Mouse (Mus musculus) midbrain, embryonic 12.5 days (tissue): ENCODE results near the gene Olfr1511. TPM values are rescaled to one million over a fixed set of nuclear protein-coding genes. Genes with fewer than 3 reads are reported as not detected.
"Not testable (repeated sequence)": the region's sequence is repeated elsewhere in the genome, so short reads cannot be mapped to it uniquely, and the experiment has no call there.

Experiments used
- ATAC-seq: fragments of 200-750 bp; cut with Nextera tagmentation; 2 replicates; pipeline ENCODE4 v1.8.0; 2017; ENCODE audit warnings: low read depth, moderate TSS enrichment, moderate library complexity; ENCODE audit not compliant: low FRiP score
- H3K27ac ChIP-seq: fragments of 300-500 bp; sonication (generic); replicated peaks from 2 replicates; pipeline ENCODE4 v1.5.1; 2016; ENCODE audit warnings: mild to moderate bottlenecking
- H3K27me3 ChIP-seq: fragments of 300-500 bp; sonication (generic); 2 replicates; pipeline ENCODE4 v1.6.1; 2016; ENCODE audit warnings: mild to moderate bottlenecking
- H3K36me3 ChIP-seq: fragments of 300-500 bp; sonication (generic); 2 replicates; pipeline ENCODE4 v1.6.1; 2016
- H3K4me1 ChIP-seq: fragments of 300-500 bp; sonication (generic); 2 replicates; pipeline ENCODE4 v1.6.1; 2016
- H3K4me2 ChIP-seq: fragments of 300-500 bp; sonication (generic); replicated peaks from 2 replicates; pipeline ENCODE4 v1.6.1; 2016; ENCODE audit warnings: mild to moderate bottlenecking, moderate library complexity
- H3K4me3 ChIP-seq: fragments of 300-500 bp; sonication (generic); 2 replicates; pipeline ENCODE4 v1.5.1; 2016; ENCODE audit warnings: mild to moderate bottlenecking
- H3K9ac ChIP-seq: fragments of 300-500 bp; sonication (generic); replicated peaks from 2 replicates; pipeline ENCODE4 v1.6.1; 2016; ENCODE audit warnings: mild to moderate bottlenecking, moderate library complexity
- H3K9me3 ChIP-seq: fragments of 300-500 bp; sonication (generic); 2 replicates; pipeline ENCODE4 v1.6.1; 2016; ENCODE audit warnings: mild to moderate bottlenecking
- WGBS: fragments of 180-500 bp; shearing (Covaris S2); methylation state at CpG from one replicate; pipeline ENCODE4 v1.1.7; 2016; 5-methylcytosine and 5-hydroxymethylcytosine counted together
- polyA plus RNA-seq: library from polyadenylated mRNA; unstranded; fragments of >200 nt; fragmentation: Nextera tagmentation; extraction: Ambion mirVana; gene quantifications from 2 replicates; pipeline ENCODE4 v1.2.1, GENCODE M21; 2016

Gene Olfr1511
- 0.15 TPM in 1 of 2 replicates, not detected in the other for polyA plus RNA-seq

DNA sequence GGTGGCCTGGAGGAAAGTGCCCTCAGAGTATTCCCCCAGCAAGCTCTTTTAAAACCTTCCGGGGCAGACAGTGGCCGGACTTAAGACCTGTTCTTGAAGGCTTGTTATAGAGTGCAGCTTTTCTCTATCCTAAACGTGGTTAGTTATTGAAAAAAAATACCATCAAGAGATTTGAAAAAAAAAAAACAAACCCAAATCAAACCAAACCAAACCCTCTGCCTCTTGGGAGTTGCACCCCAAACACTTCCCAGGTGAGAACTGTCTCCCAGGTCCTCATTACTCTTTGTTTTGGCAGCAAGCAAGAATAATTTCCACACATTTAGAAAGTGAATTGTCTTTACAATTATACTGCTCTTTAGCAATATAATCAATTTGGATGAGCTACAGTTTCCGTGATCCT is at the start of gene Olfr1511:
Gene Olfr1511, minus strand, starts transcription at position 101 of the 400 bp plus-strand sequence.
- WGBS = 82% methylated on average over 4 of the region's 4 CpGs
- ATAC-seq = no peak
- no peaks in the 10 kb centered on the region for H3K4me1 ChIP-seq

DNA sequence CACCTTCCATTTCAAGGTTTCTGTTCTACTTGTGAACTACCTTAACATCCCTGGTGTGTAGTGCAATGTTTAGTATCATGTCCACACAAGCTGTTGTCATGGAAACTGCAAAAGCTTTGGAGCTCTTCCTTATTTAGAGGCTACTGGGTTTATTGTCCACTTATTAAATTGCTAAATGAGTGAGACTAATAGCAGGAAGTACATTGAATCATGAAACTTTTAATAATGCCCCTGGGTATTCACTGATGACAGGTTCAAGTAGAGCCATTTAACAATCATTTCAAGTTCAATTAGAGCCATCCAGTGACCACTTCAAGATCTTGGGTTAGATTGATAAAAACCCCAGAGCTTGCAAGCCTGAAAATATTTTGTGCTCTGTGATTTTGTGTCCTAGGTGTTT is 45.5 kb upstream of the Olfr1511 start, which contains the start of gene Olfr1509:
Gene Olfr1509, plus strand, starts transcription at position 301 of the 400 bp plus-strand sequence.
- Histone ChIP-seq H3K4me2 (no peak within 1 kb of the TSS), H3K27me3 (no peaks in the 10 kb centered on the region), H3K27ac (no peak within 1 kb of the TSS), H3K9me3 (no peaks in the 10 kb centered on the region), H3K4me1 (no peaks in the 10 kb centered on the region), H3K9ac (no peak within 1 kb of the TSS), H3K4me3 (no peak within 1 kb of the TSS), H3K36me3 (no peaks in the 10 kb centered on the region)
- no peak for ATAC-seq

More for the DNA sequence above, at the start of gene Olfr1511:
- Histone ChIP-seq H3K27ac (no peak within 1 kb of the TSS), H3K36me3 (no peaks in the 10 kb centered on the region), H3K27me3 (no peaks in the 10 kb centered on the region), H3K9me3 (no peaks in the 10 kb centered on the region), H3K9ac (no peak within 1 kb of the TSS), H3K4me2 (no peak within 1 kb of the TSS), H3K4me3 (no peak within 1 kb of the TSS)

GRCm38 (mm10) chr14:52427686-52428085 is 30.5 kb upstream of the Olfr1511 start:
- Histone ChIP-seq H3K4me3 (no peak overlapping the region), H3K36me3 (no peaks in the 10 kb centered on the region), H3K9ac (no peak overlapping the region), H3K27me3 (no peaks in the 10 kb centered on the region), H3K4me1 (no peaks in the 10 kb centered on the region), H3K9me3 (no peaks in the 10 kb centered on the region), H3K27ac (no peak overlapping the region), H3K4me2 (no peak overlapping the region)
- ATAC-seq = no peak
- 91% methylated on average over 1 of the region's 1 CpGs for WGBS

DNA sequence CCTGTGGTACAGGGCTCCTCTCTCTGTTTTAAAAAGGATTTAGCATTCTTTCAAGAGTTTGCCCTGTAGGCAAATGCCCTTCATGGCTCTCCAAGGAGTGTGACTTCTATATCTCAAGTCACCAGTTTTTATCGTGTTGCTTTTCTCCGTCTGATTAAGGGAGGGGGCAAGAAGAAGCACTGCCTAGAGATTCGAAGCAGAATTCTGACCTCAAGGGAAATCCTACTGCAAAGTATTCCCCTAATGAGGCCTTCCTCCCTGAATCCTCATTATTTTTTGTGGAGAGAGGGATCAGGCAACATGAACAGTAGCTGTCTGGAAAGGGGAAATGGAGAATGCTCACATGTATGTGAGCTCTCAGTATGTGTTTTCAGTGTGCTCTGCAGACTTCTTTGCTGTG is 17.1 kb upstream of the Olfr1511 start, which contains the start of gene Olfr1510:
Gene Olfr1510, minus strand, starts transcription at position 101 of the 400 bp plus-strand sequence.
- no peak within 1 kb of the TSS for H3K4me2 ChIP-seq
- no peak for ATAC-seq
- WGBS = 84% methylated on average over 3 of the region's 3 CpGs

DNA sequence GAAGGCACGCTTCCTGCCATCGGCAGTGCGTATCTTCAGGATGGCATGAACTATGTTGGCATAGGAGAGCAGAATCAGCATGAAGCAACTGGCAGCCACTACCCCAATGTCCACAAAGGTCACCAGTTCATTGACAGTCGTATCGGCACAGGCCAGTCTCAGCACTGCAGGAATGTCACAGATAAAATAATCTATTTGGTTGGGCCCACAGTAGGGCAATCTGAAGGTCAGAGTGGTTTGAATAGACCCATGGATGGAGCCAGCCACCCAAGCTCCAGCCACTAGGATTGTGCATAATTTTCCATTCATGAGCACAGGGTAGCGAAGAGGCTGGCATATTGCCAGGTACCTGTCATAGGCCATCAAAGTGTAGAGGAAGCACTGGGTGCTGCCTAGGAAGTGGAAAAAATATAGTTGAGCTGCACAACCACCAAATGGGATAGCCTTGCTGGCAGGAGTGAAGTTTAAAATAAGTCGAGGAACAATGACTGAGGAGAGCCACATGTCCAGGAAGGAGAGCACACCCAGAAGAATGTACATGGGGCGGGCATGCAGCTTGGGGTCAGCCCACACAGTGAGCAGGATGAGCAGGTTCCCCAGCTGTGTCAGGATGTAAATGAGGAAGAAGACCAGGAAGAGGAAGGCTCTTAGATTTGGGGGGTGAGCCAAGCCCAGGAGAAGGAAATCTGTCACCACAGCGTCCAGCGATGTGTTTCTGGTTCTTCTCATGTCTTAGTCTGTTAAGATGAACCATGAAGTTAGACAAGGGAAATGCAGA is 13.2 kb upstream of the Olfr1511 start:
- 82% methylated on average over 7 of the region's 10 CpGs for WGBS
- H3K27me3 ChIP-seq, H3K9me3 ChIP-seq, ATAC-seq, H3K36me3 ChIP-seq, H3K9ac ChIP-seq, H3K4me2 ChIP-seq, H3K4me3 ChIP-seq, H3K4me1 ChIP-seq, H3K27ac ChIP-seq: not testable (repeated sequence)

More for the DNA sequence above, 17.1 kb upstream of the Olfr1511 start, which contains the start of gene Olfr1510:
- Histone ChIP-seq H3K4me3 (no peak within 1 kb of the TSS), H3K27ac (no peak within 1 kb of the TSS), H3K9ac (no peak within 1 kb of the TSS), H3K4me1 (no peaks in the 10 kb centered on the region), H3K9me3 (no peaks in the 10 kb centered on the region), H3K36me3 (no peaks in the 10 kb centered on the region), H3K27me3 (no peaks in the 10 kb centered on the region)

DNA sequence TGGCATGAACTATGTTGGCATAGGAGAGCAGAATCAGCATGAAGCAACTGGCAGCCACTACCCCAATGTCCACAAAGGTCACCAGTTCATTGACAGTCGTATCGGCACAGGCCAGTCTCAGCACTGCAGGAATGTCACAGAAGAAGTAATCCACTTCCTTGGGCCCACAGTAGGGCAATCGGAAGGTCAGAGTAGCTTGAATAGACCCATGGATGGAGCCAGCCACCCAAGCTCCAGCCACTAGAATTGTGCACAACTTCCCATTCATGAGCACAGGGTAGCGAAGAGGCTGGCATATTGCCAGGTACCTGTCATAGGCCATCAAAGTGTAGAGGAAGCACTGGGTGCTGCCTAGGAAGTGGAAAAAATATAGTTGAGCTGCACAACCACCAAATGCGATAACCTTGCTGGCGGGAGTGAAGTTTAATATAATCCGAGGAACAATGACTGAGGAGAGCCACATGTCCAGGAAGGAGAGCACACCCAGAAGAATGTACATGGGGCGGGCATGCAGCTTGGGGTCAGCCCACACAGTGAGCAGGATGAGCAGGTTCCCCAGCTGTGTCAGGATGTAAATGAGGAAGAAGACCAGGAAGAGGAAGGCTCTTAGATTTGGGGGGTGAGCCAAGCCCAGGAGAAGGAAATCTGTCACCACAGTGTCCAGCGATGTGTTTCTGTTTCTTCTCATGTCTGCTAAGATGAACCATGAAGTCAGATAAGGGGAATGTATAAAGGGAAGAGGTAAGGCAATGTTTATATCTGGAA is 6.9 kb downstream of the Olfr1511 start:
- 89% methylated on average over 9 of the region's 9 CpGs for WGBS
- H3K36me3 ChIP-seq, H3K4me1 ChIP-seq, H3K4me3 ChIP-seq, H3K4me2 ChIP-seq, H3K9ac ChIP-seq, ATAC-seq, H3K27ac ChIP-seq, H3K9me3 ChIP-seq, H3K27me3 ChIP-seq: not testable (repeated sequence)

GRCm38 (mm10) chr14:52379068-52379467 is 18.1 kb downstream of the Olfr1511 start, which contains the start of gene Olfr1512:
Gene Olfr1512, minus strand, starts transcription at chr14:52379168.
- no peaks in the 10 kb centered on the region for H3K36me3 ChIP-seq
- H3K4me2 ChIP-seq = no peak within 1 kb of the TSS
- no peak within 1 kb of the TSS for H3K9ac ChIP-seq
- H3K27me3 ChIP-seq = no peaks in the 10 kb centered on the region
- no peak within 1 kb of the TSS for H3K4me3 ChIP-seq
- no peak for ATAC-seq
- no peak within 1 kb of the TSS for H3K27ac ChIP-seq
- no peaks in the 10 kb centered on the region for H3K4me1 ChIP-seq
- no peaks in the 10 kb centered on the region for H3K9me3 ChIP-seq
- 89% methylated on average over 2 of the region's 2 CpGs for WGBS

DNA sequence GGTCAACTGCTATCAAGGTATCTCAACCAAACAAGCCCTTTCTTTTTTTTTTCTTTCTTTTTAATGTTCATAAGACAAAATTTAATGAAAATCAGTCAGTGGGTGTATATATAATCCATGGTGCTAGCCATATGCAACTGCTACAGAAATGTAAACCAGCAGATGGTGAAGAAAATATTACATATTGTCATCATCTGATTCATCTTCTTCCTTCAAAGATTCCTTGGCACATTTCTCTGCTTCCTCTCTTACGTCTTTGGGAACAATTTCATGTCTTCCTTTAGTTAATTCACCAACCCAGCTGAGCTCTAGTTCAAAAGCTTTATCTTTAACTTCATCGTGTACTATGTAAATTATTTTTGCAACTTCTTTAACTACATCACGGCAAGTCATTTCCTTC is 28.4 kb downstream of the Olfr1511 start:
- Histone ChIP-seq H3K9ac (no peak overlapping the region), H3K9me3 (no peaks in the 10 kb centered on the region), H3K27me3 (no peaks in the 10 kb centered on the region), H3K4me3 (no peak overlapping the region), H3K4me2 (no peak overlapping the region), H3K27ac (no peak overlapping the region), H3K36me3 (no peaks in the 10 kb centered on the region), H3K4me1 (no peaks in the 10 kb centered on the region)
- WGBS = 93% methylated on average over 3 of the region's 3 CpGs
- no peak for ATAC-seq

DNA sequence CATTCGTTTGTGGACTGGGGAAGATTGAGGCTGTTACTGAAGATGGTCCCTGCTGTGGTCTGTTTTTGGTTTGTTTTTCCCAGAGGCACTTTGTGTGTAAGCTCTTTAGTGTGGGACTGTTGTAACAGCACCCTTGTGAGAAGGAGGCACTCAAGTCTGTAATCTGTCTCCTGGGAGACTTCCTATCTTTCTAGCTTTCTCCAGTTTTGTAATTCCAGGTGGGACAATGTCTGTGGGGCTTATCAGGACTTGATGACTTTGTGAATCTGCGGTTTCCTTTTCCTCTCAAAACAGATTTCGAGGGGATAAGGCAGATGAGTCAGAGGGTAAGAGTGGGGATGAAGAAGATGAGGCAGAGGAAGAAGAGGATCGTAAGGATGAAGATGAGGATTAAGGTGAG is 40.9 kb downstream of the Olfr1511 start, which contains the start of gene Olfr1513:
Gene Olfr1513, minus strand, starts transcription at position 101 of the 400 bp plus-strand sequence.
- Histone ChIP-seq H3K27ac (no peak within 1 kb of the TSS), H3K4me1 (no peaks in the 10 kb centered on the region), H3K27me3 (no peaks in the 10 kb centered on the region), H3K9me3 (no peaks in the 10 kb centered on the region), H3K36me3 (no peaks in the 10 kb centered on the region), H3K9ac (no peak within 1 kb of the TSS), H3K4me2 (no peak within 1 kb of the TSS), H3K4me3 (no peak within 1 kb of the TSS)
- 87% methylated on average over 4 of the region's 4 CpGs for WGBS
- no peak for ATAC-seq

Other genes with a start within 250 kb of the Olfr1511 start
- 75.2 and 82.9 TPM in 2 replicates for gene Supt16, start 200.0 kb downstream of the Olfr1511 start, polyA plus RNA-seq
- gene Chd8, start 139.6 kb downstream of the Olfr1511 start, polyA plus RNA-seq = 62.1 and 62.5 TPM in 2 replicates
- gene Tox4, start 118.2 kb downstream of the Olfr1511 start, polyA plus RNA-seq = 53.0 and 54.2 TPM in 2 replicates
- gene Rab2b, start 117.8 kb downstream of the Olfr1511 start, polyA plus RNA-seq = 38.5 and 45.8 TPM in 2 replicates
- gene Mettl3, start 92.3 kb downstream of the Olfr1511 start, polyA plus RNA-seq = 58.8 and 62.1 TPM in 2 replicates
- 70.3 and 77.6 TPM in 2 replicates for gene Sall2, start 68.6 kb downstream of the Olfr1511 start, polyA plus RNA-seq
- not detected in 2 replicates for gene Olfr1513, start 41.0 kb downstream of the Olfr1511 start, polyA plus RNA-seq
- gene Olfr1512, start 18.2 kb downstream of the Olfr1511 start, polyA plus RNA-seq = not detected in 2 replicates
- gene Olfr1510, start 17.0 kb upstream of the Olfr1511 start, polyA plus RNA-seq = not detected in 2 replicates
- gene Olfr1509, start 45.6 kb upstream of the Olfr1511 start, polyA plus RNA-seq = not detected in 2 replicates
- not detected in 2 replicates for gene Olfr1508, start 70.1 kb upstream of the Olfr1511 start, polyA plus RNA-seq
- gene Olfr1507, start 98.4 kb upstream of the Olfr1511 start, polyA plus RNA-seq = not detected in 2 replicates